Mouse (Mus musculus): Measurements from ENCODE around the gene Fam104a.
"Not testable (repeated sequence)": the region's sequence is repeated elsewhere in the genome, so short reads cannot be mapped to it uniquely, and the experiment has no call there.

Fam104a gene

GRCm38 (mm10) chr11:113664279-113664678 is 19.7 kb downstream of the Fam104a start:
- no peak for DNase-seq (ENCODE audit: low spot score in 2 of 2)

- DNase-seq (ENCODE audit: low spot score in 2 of 2) = no peak
Measured at GRCm38 (mm10) chr11:113661835-113662351, 22.1 kb downstream of the Fam104a start.

GRCm38 (mm10) chr11:113660940-113661339 is 23.0 kb downstream of the Fam104a start:
- DNase-seq (ENCODE audit: low spot score in 2 of 2) = no peak

- not testable (repeated sequence) for DNase-seq (ENCODE audit: low spot score in 2 of 2)
Measured at GRCm38 (mm10) chr11:113660213-113660612, 23.7 kb downstream of the Fam104a start.

GRCm38 (mm10) chr11:113658763-113659162 is 25.2 kb downstream of the Fam104a start:
- no peak for DNase-seq (ENCODE audit: low spot score in 2 of 2)

GRCm38 (mm10) chr11:113658319-113658718 is 25.6 kb downstream of the Fam104a start:
- no peak for DNase-seq (ENCODE audit: low spot score in 2 of 2)

GRCm38 (mm10) chr11:113657221-113657620 is 26.7 kb downstream of the Fam104a start:
- DNase-seq (ENCODE audit: low spot score in 2 of 2) = no peak

GRCm38 (mm10) chr11:113656511-113656932 is 27.4 kb downstream of the Fam104a start:
- DNase-seq (ENCODE audit: low spot score in 2 of 2) = no peak

GRCm38 (mm10) chr11:113654561-113655270 is 29.2 kb downstream of the Fam104a start:
- DNase-seq (ENCODE audit: low spot score in 2 of 2) = no peak

GRCm38 (mm10) chr11:113654105-113654504 is 29.9 kb downstream of the Fam104a start:
- DNase-seq (ENCODE audit: low spot score in 2 of 2) = no peak

- DNase-seq (ENCODE audit: low spot score in 2 of 2) = no peak
Measured at GRCm38 (mm10) chr11:113652516-113652915, 31.4 kb downstream of the Fam104a start.

GRCm38 (mm10) chr11:113651907-113652273 is 32.1 kb downstream of the Fam104a start:
- no peak for DNase-seq (ENCODE audit: low spot score in 2 of 2)

- DNase-seq (ENCODE audit: low spot score in 2 of 2) = no peak
Measured at GRCm38 (mm10) chr11:113651206-113651906, 32.6 kb downstream of the Fam104a start.

GRCm38 (mm10) chr11:113649353-113650210 is 34.4 kb downstream of the Fam104a start, which contains the start of gene Slc39a11:
TSS of gene Slc39a11 (minus strand) at chr11:113650079.
- peak in 1 of 2 experiments; percentile 39 for DNase-seq (ENCODE audit: low spot score in 2 of 2)

GRCm38 (mm10) chr11:113648690-113649352 is 35.1 kb downstream of the Fam104a start, which contains the start of gene Cog1:
TSS of gene Cog1 (plus strand) at chr11:113649169.
- DNase-seq (ENCODE audit: low spot score in 2 of 2) = no peak

- DNase-seq (ENCODE audit: low spot score in 2 of 2) = peak; percentile 55 to 63
Measured at GRCm38 (mm10) chr11:113648152-113648551, 35.8 kb downstream of the Fam104a start.

GRCm38 (mm10) chr11:113645181-113645580 is 38.8 kb downstream of the Fam104a start:
- DNase-seq (ENCODE audit: low spot score in 2 of 2) = no peak

GRCm38 (mm10) chr11:113638680-113639079 is 45.3 kb downstream of the Fam104a start:
- no peak for DNase-seq (ENCODE audit: low spot score in 2 of 2)

- DNase-seq (ENCODE audit: low spot score in 2 of 2) = no peak
Measured at GRCm38 (mm10) chr11:113634699-113635121, 49.2 kb downstream of the Fam104a start.

- DNase-seq (ENCODE audit: low spot score in 2 of 2) = no peak
Measured at GRCm38 (mm10) chr11:113633398-113633797, 50.6 kb downstream of the Fam104a start.

GRCm38 (mm10) chr11:113632303-113632702 is 51.7 kb downstream of the Fam104a start:
- no peak for DNase-seq (ENCODE audit: low spot score in 2 of 2)

All from right cerebral cortex, postnatal 36 days (tissue).